28 mouse cellular contexts compared by ENCODE assay signal in the genomic region with DNA sequence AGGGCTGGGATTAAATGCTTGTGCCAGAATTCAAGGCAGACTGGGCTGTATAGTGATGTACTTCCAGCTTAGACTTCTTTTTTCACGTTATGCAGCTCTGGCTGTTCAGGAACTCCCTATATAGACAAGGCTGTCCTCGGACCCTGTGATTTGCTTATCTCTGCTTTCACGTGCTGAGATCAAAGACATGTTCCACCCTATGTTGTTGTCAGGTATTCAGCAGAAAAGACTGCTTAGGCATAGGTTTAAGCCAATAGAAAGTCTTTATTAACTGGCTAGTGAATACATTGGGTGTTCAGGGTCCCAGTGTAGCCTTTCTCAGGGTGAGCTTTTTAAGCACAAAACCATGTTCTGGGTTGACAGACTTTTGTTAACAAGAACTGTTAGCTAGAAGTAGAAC.
"Had no signal": no experiment of that assay in that cellular context is flagged by ENCODE, and none has a peak within 500 bp of the region (broad histone marks: within the 10 kb centered on the region; RNA-seq: fewer than 3 reads in every experiment).

No protein-coding gene starts in this region.

- H3K36me3 ChIP-seq: embryonic facial prominence, embryonic 10.5 days; embryonic facial prominence, embryonic 12.5 days; embryonic facial prominence, embryonic 13.5 days; embryonic facial prominence, embryonic 15.5 days; forebrain, embryonic 10.5 days; forebrain, embryonic 12.5 days; forebrain, embryonic 15.5 days had no signal

- ATAC-seq: forebrain, embryonic 13.5 days; forebrain, embryonic 14.5 days; forebrain, embryonic 15.5 days; forebrain, embryonic 16.5 days; forebrain, postnatal 0 days had no signal

- H3K4me2 ChIP-seq: embryonic facial prominence, embryonic 12.5 days; embryonic facial prominence, embryonic 13.5 days; embryonic facial prominence, embryonic 15.5 days; forebrain, embryonic 12.5 days; forebrain, embryonic 13.5 days; forebrain, embryonic 15.5 days had no signal

- H3K9ac ChIP-seq: embryonic facial prominence, embryonic 12.5 days; embryonic facial prominence, embryonic 13.5 days; embryonic facial prominence, embryonic 15.5 days; forebrain, embryonic 12.5 days; forebrain, embryonic 13.5 days; forebrain, embryonic 15.5 days; forebrain, postnatal 0 days had no signal

- H3K9me3 ChIP-seq: embryonic facial prominence, embryonic 10.5 days; embryonic facial prominence, embryonic 12.5 days; embryonic facial prominence, embryonic 15.5 days; forebrain, embryonic 12.5 days; forebrain, embryonic 13.5 days; forebrain, embryonic 15.5 days had no signal

- H3K4me1 ChIP-seq: embryonic facial prominence, embryonic 12.5 days; embryonic facial prominence, embryonic 13.5 days; embryonic facial prominence, embryonic 15.5 days; forebrain, embryonic 12.5 days; forebrain, embryonic 13.5 days; forebrain, embryonic 15.5 days had no signal

- DNase-seq: cerebellum, adult 2 months; cerebellum, adult 8-10 months; cerebellum, adult 9-10 months; cerebellum, adult 9-11 months; cerebellum, postnatal 10 days; cerebellum, postnatal 14 days; cerebellum, postnatal 25 days; cerebellum, postnatal 36 days; embryo, embryonic 11 days; forebrain, postnatal 0 days; gastrocnemius, adult 2 months; gastrocnemius, postnatal 10 days; gastrocnemius, postnatal 14 days; gastrocnemius, postnatal 25 days; gastrocnemius, postnatal 36 days; heart, adult 18-20 months; heart, adult 2 months had no signal

- H3K27ac ChIP-seq: embryonic facial prominence, embryonic 10.5 days; embryonic facial prominence, embryonic 12.5 days; embryonic facial prominence, embryonic 13.5 days; embryonic facial prominence, embryonic 15.5 days; forebrain, embryonic 10.5 days; forebrain, embryonic 12.5 days; forebrain, embryonic 13.5 days; forebrain, embryonic 15.5 days; gastrocnemius, adult 2 months; heart, adult 2 months had no signal

- H3K4me3 ChIP-seq: embryonic facial prominence, embryonic 10.5 days; embryonic facial prominence, embryonic 12.5 days; embryonic facial prominence, embryonic 13.5 days; embryonic facial prominence, embryonic 15.5 days; erythroblast, embryonic 14.5 days; forebrain, embryonic 10.5 days; forebrain, embryonic 12.5 days; forebrain, embryonic 13.5 days; forebrain, embryonic 15.5 days; gastrocnemius, adult 2 months; heart, adult 2 months had no signal

- H3K27me3 ChIP-seq: embryonic facial prominence, embryonic 12.5 days; embryonic facial prominence, embryonic 13.5 days; embryonic facial prominence, embryonic 15.5 days; forebrain, embryonic 12.5 days; forebrain, embryonic 13.5 days; forebrain, embryonic 15.5 days had no signal
